Mouse (Mus musculus): ENCODE results near the gene Pcbp2.

Gene Pcbp2

DNA sequence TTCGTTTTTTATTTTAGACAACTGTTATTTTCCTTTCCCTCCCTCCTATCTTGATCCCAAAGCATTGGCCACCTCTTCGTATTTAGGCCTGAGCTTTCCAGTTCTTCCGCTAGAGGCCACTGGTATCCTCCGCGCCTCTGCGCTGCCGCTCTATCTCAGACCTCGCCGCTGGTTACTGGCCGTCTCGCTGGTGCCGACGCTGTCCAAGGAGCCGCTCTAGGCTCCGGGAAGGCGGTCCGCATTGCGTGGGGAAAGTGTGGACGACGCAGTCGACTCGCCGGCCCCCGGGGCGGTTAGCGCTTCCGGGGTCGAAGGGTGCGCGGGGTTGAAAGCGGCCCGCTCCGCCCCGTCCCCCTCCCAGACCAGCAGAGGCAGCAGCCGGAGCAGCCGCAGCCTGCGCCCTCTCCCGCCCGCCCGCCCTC, at the start of gene Pcbp2:
Pcbp2 (plus strand) TSS at position 357 of the 422 bp plus-strand sequence.
- DNase-seq (ENCODE audit: inconsistent ontology term) = peak; percentile 99

DNA sequence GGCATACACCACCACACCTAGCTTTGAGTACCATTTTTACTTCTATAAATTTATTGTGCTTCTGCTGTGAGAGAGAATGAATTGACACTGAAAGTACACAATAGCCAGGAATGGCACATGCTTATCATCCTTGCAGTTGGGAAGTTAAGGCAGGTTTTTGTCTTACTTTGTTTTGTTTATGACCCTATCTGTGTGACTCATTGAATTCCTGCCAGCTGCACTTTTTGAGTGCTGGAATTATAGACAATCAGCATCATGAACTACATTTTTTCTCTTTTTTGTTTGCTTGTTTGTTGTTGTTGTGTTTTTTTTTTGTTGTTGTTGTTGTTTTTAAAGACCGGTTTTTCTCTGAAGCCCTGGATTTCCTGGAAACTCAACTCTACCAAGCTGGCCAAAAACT, 49.4 kb upstream of the Pcbp2 start:
- peak; percentile 40 for DNase-seq (ENCODE audit: inconsistent ontology term)

- DNase-seq (ENCODE audit: inconsistent ontology term) = peak; percentile 51
Observed at GRCm38 (mm10) chr15:102421437-102421836, 48.9 kb upstream of the Pcbp2 start.

GRCm38 (mm10) chr15:102423602-102424240, 46.6 kb upstream of the Pcbp2 start:
- DNase-seq (ENCODE audit: inconsistent ontology term) = no peak

GRCm38 (mm10) chr15:102424657-102425056, 45.7 kb upstream of the Pcbp2 start:
- DNase-seq (ENCODE audit: inconsistent ontology term) = no peak

GRCm38 (mm10) chr15:102426963-102427362, 43.4 kb upstream of the Pcbp2 start:
- DNase-seq (ENCODE audit: inconsistent ontology term) = no peak

DNA sequence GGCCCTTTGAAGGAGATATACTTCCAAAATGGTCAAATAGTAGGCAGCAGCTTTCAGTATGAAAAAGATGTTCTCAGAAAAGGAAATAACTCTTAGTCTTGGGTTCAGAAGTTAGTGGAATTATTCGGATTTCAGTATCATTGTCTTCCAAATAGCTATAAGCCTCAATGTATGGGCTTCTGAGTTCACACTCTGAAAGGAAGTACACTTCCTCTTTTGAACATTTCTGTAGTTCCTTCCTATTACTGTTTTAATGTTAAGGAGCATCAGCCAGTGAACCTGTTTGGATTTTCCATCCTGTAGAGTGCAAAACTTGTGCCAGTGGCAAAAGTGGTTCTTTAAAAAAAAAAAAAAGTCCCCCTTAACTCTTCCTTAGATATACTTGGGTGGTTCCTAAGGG, 38.3 kb upstream of the Pcbp2 start:
- DNase-seq (ENCODE audit: inconsistent ontology term) = no peak

DNA sequence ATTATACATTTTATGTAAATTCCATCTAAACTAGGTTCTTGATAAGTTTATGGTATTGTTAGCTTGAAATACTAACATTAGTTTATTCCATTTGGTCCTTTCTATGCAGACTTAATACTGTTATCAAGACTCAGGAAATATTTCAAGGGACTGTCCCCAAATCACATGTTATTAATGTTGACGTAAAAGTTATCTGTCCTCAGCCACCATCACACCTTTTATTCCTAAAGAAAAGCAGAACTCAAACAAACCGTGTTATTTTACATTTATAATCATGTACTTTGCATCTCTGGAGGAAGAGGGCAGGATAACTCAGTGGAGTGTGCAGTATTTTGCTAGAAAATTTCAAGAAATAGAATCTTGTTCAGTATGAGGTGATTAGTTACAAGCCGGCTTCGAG, 37.2 kb upstream of the Pcbp2 start:
- DNase-seq (ENCODE audit: inconsistent ontology term) = no peak

- peak; percentile 64 for DNase-seq (ENCODE audit: inconsistent ontology term)
Observed at GRCm38 (mm10) chr15:102442490-102442889, 27.8 kb upstream of the Pcbp2 start.

- no peak for DNase-seq (ENCODE audit: inconsistent ontology term)
Observed at GRCm38 (mm10) chr15:102445146-102445545, 25.2 kb upstream of the Pcbp2 start, which contains the start of gene Amhr2. Amhr2 (plus strand) TSS chr15:102445367.

- no peak for DNase-seq (ENCODE audit: inconsistent ontology term)
Observed at GRCm38 (mm10) chr15:102446448-102446847, 23.9 kb upstream of the Pcbp2 start.

- DNase-seq (ENCODE audit: inconsistent ontology term) = no peak
Observed at GRCm38 (mm10) chr15:102449366-102449765, 21.0 kb upstream of the Pcbp2 start.

DNA sequence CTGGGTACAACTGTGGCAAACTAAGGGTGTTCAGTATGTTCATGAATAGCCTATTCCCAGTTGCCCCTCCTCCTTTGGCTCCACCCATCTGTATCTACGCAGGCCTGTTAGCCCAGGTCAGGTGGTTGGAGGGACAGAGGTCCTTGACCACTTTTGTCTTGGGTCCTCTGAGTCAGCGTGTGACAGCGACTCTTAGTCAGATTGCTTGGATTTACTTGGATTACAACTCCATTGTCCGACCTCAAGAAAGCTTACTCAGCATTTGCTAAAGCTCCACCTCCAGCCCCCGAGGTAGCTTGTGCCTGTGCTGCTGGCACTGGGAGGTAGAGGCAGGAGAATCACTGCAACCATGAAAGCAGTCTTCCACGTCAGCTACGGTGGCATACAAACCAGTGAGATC, 19.4 kb upstream of the Pcbp2 start:
- peak; percentile 40 for DNase-seq (ENCODE audit: inconsistent ontology term)

DNA sequence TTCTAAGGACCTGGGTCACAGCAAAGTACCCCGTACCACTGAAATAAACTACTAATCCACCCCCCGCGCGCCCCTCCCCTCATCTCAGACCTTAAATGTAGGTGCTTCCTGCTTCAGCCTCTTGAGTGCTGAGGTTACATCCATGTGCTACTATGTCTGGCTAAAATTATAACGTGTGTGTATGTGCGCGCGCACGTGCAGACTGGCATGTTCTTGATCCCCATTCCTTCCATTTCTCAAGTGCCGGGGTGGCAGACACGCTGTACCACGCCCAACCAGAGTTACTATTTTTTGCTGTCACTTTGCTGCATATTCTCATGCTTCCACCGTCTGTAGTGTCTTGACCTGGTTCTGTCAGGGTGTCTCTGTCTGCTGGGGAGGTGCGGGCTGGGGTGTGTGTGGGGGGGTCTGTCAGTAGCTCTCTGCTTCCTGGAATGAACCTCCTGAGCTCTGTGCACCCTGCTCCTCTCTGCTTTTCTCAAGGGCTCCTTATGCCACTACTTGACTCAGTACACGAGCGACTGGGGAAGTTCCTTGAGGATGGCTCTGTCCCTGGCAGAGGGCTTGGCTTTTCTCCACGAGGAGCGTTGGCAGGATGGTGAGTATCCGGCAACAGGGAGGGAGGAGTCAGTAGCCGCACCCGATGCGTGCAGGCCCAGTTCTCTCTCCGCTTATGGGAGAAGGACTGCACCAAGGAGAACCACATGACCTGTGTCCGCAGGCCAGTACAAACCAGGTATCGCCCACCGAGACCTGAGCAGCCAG, 18.5 kb upstream of the Pcbp2 start:
- no peak for DNase-seq (ENCODE audit: inconsistent ontology term)

DNA sequence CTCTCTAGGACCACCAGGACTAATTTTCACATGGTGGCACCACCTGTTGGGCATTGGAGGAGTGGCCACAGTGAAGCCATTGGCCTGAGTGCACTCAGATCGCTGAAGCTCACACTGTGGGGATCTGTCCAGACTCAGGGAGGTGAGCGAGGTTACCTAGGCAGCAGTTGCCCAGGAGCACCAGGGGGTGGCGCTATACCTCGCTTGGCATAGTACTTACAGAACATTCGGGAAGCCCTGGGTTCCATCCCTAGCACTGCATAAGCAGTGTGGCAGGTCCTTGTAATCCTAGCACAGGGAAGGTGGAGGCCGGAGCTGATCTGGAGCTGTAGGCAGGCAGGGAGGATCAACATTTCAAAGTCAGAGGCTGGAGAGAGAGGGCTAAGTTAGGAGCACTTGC, 14.3 kb upstream of the Pcbp2 start:
- DNase-seq (ENCODE audit: inconsistent ontology term) = no peak

GRCm38 (mm10) chr15:102458050-102458736, 12.1 kb upstream of the Pcbp2 start:
- DNase-seq (ENCODE audit: inconsistent ontology term) = no peak

GRCm38 (mm10) chr15:102458904-102459317, 11.4 kb upstream of the Pcbp2 start, which contains the start of gene Prr13:
Prr13 (plus strand) TSS chr15:102459028.
- peak; percentile 95 for DNase-seq (ENCODE audit: inconsistent ontology term)

DNA sequence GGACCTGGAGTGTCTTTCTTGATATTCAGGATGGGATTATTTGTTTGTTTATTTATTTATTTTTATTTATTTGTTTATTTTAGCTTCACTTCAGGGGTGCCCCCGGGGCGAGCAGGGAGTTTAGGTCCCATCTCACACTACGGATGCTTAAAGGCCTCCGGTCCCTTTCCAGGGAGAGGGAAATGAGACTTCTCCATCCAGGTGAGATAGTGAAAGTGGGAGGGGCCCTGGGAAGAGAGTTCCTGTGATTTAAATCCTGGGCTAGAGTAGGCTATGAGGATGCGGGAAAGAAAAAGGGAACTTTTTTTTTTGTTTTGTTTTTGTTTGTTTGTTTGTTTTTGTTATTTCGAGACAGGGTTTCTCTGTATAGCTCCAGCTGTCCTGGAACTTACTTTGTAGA, 11.0 kb upstream of the Pcbp2 start:
- DNase-seq (ENCODE audit: inconsistent ontology term) = no peak

DNA sequence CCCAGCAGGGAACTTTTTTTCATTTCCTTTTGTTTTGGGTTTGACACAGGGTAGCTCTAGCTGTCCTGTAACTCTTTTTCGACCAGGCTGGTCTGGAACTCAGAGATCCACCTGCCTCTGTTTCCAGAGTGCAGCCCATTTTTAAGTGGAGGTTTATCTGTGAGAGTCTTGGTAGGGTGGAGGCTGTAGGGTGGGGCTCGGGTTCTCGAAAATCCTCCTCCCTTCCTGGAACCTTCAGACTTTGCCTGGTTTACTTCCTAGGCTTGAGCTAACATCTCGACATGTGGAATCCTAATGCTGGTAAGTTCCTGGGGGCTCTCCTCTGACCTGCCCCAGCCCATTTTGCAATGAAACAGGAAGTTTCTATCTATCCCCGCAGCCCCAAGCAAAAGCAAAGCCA, 10.5 kb upstream of the Pcbp2 start:
- no peak for DNase-seq (ENCODE audit: inconsistent ontology term)

- DNase-seq (ENCODE audit: inconsistent ontology term) = no peak
Observed at GRCm38 (mm10) chr15:102460409-102460808, 9.9 kb upstream of the Pcbp2 start.

- no peak for DNase-seq (ENCODE audit: inconsistent ontology term)
Observed at GRCm38 (mm10) chr15:102460971-102461370, 9.4 kb upstream of the Pcbp2 start.

- no peak for DNase-seq (ENCODE audit: inconsistent ontology term)
Observed at GRCm38 (mm10) chr15:102461430-102462075, 8.8 kb upstream of the Pcbp2 start.
